Mouse (Mus musculus): ENCODE results near the gene Sorcs3.

GRCm38 (mm10) chr19:48737554-48737953 lies 531.7 kb downstream of the Sorcs3 start:
- no peak for TF ChIP-seq CTCF (IDR thresholded peaks at IDR 0.05; ENCODE audit: control insufficient read depth, insufficient read depth, low read length)
- TF ChIP-seq POLR2A (IDR thresholded peaks at IDR 0.05; ENCODE audit: borderline replicate concordance, control insufficient read depth, low read depth, low read length): no peak
